Mouse (Mus musculus) CD4-positive, CD25-positive, alpha-beta regulatory T cell, adult 4 months (primary cell): ENCODE measurements at regions not wholly inside any gene's neighbourhood (a gene's known extent, or its start where the extent isn't known, plus 50 kb on each side); places are given as distances from the start of the nearest gene placed in this dataset.

Experiments
- ATAC-seq: one replicate; pipeline ENCODE4 v1.8.0; 2017

GRCm38 (mm10) chr15:62862574-62862973 lies 982.4 kb downstream of the Gsdmc2 start:
- no peak for ATAC-seq

GRCm38 (mm10) chr15:62861422-62861821 lies 983.6 kb downstream of the Gsdmc2 start:
- no peak for ATAC-seq

- no peak for ATAC-seq
Measured at GRCm38 (mm10) chr15:62849326-62849725, 995.7 kb downstream of the Gsdmc2 start.

GRCm38 (mm10) chr15:62845884-62846283 lies 999.1 kb downstream of the Gsdmc2 start:
- no peak for ATAC-seq

- no peak for ATAC-seq
Measured at GRCm38 (mm10) chr15:62825586-62825985, 1019.4 kb downstream of the Gsdmc2 start.

GRCm38 (mm10) chr15:62823861-62824518 lies 1021.0 kb downstream of the Gsdmc2 start:
- ATAC-seq, result peak; percentile 71

- ATAC-seq, result no peak
Measured at GRCm38 (mm10) chr15:62822305-62822704, 1022.7 kb downstream of the Gsdmc2 start.

GRCm38 (mm10) chr15:62813093-62813492 lies 1031.9 kb downstream of the Gsdmc2 start:
- ATAC-seq, result no peak

GRCm38 (mm10) chr15:62812026-62812425 lies 1033.0 kb downstream of the Gsdmc2 start:
- ATAC-seq, result no peak

GRCm38 (mm10) chr15:62809320-62809719 lies 1035.7 kb downstream of the Gsdmc2 start:
- ATAC-seq, result peak; percentile 59

GRCm38 (mm10) chr15:62808087-62808808 lies 1036.7 kb downstream of the Gsdmc2 start:
- no peak for ATAC-seq

GRCm38 (mm10) chr15:62807364-62807763 lies 1037.6 kb downstream of the Gsdmc2 start:
- ATAC-seq, result peak; percentile 69

- ATAC-seq, result peak; percentile 76
Measured at GRCm38 (mm10) chr15:62802770-62803169, 1042.2 kb downstream of the Gsdmc2 start.

GRCm38 (mm10) chr15:62798731-62799130 lies 1046.2 kb downstream of the Gsdmc2 start:
- ATAC-seq, result no peak

- peak; percentile 76 for ATAC-seq
Measured at GRCm38 (mm10) chr15:62793569-62793968, 1051.4 kb downstream of the Gsdmc2 start.

GRCm38 (mm10) chr15:62792084-62792483 lies 1052.9 kb downstream of the Gsdmc2 start:
- ATAC-seq, result no peak

- ATAC-seq, result peak; percentile 56
Measured at GRCm38 (mm10) chr15:62787753-62788152, 1057.2 kb downstream of the Gsdmc2 start.

- ATAC-seq, result peak; percentile 56
Measured at GRCm38 (mm10) chr15:62786315-62786714, 1058.7 kb downstream of the Gsdmc2 start.

- no peak for ATAC-seq
Measured at GRCm38 (mm10) chr15:62784456-62785139, 1060.4 kb downstream of the Gsdmc2 start.

- peak; percentile 78 for ATAC-seq
Measured at GRCm38 (mm10) chr15:62778899-62779298, 1066.1 kb downstream of the Gsdmc2 start.

- ATAC-seq, result peak; percentile 74
Measured at GRCm38 (mm10) chr15:62752686-62753085, 1092.3 kb downstream of the Gsdmc2 start.

- no peak for ATAC-seq
Measured at GRCm38 (mm10) chr15:62743879-62744278, 1101.1 kb downstream of the Gsdmc2 start.

- ATAC-seq, result no peak
Measured at GRCm38 (mm10) chr15:62740746-62741145, 1104.2 kb downstream of the Gsdmc2 start.

GRCm38 (mm10) chr15:62735334-62735733 lies 1109.6 kb downstream of the Gsdmc2 start:
- peak; percentile 21 for ATAC-seq
